Comparison of ENCODE assay signal across 29 mouse cellular contexts in genomic region chr4:104448199-104448598, GRCm38 (mm10).
"Had no signal": no experiment of that assay in that cellular context is flagged by ENCODE, and none has a peak within 500 bp of the region (broad histone marks: within the 10 kb centered on the region; RNA-seq: fewer than 3 reads in every experiment).

No protein-coding gene starts in this region.

- H3K27ac ChIP-seq: limb, embryonic 10.5 days; limb, embryonic 12.5 days; limb, embryonic 13.5 days; limb, embryonic 15.5 days; liver, embryonic 12.5 days; liver, embryonic 13.5 days; liver, embryonic 14.5 days; liver, embryonic 15.5 days; lung, embryonic 15.5 days; macrophage; midbrain, embryonic 10.5 days; midbrain, embryonic 12.5 days; midbrain, embryonic 13.5 days; midbrain, embryonic 15.5 days; neural tube, embryonic 12.5 days; neural tube, embryonic 13.5 days had no signal

- DNase-seq: left cerebral cortex, postnatal 4 days; liver; liver, embryonic 13.5 days; liver, postnatal 0 days; lung, adult 18-20 months; lung, adult 2 months; lung, embryonic 14.5 days; lung, postnatal 10 days; lung, postnatal 14 days; lung, postnatal 36 days; lung, postnatal 4 days; midbrain, embryonic 14.5 days had no signal

- H3K4me3 ChIP-seq: limb, embryonic 10.5 days; limb, embryonic 12.5 days; limb, embryonic 13.5 days; limb, embryonic 15.5 days; liver, embryonic 12.5 days; liver, embryonic 13.5 days; liver, embryonic 15.5 days; lung, embryonic 15.5 days; megakaryocyte, embryonic 14.5 days; midbrain, embryonic 10.5 days; midbrain, embryonic 12.5 days; midbrain, embryonic 13.5 days; midbrain, embryonic 15.5 days; myocyte; neural tube, embryonic 12.5 days; neural tube, embryonic 13.5 days had no signal

- H3K27me3 ChIP-seq: limb, embryonic 12.5 days; limb, embryonic 13.5 days; limb, embryonic 15.5 days; liver, embryonic 12.5 days; liver, embryonic 13.5 days; liver, embryonic 15.5 days; lung, embryonic 15.5 days; megakaryocyte, embryonic 14.5 days; midbrain, embryonic 12.5 days; midbrain, embryonic 13.5 days; midbrain, embryonic 15.5 days; neural tube, embryonic 12.5 days; neural tube, embryonic 13.5 days had no signal

- H3K4me1 ChIP-seq: limb, embryonic 15.5 days; liver, embryonic 12.5 days; liver, embryonic 13.5 days; liver, embryonic 15.5 days; lung, embryonic 15.5 days; megakaryocyte, embryonic 14.5 days; neural tube, embryonic 12.5 days had no signal
